Mouse (Mus musculus): ENCODE results near the gene Mydgf.

Gene Mydgf

DNA sequence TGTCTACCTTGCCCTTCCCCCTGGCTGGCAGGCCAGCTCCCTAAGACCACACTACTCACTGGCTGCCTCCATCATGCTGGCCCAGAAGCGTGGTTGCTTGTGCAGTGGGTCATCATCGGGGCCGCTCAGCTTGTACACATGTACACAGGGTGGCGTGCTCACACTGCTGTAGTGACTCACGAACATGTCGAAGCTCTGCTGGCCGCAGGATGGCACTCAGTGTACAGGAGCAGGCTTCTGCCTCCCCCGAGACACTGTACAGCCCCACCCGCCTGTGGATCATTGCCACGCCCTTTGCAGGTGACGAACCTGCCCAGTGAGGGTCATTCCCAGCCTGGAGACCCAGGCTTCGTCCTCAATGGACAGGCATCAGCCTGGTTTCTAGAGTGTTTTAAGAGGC is 10.6 kb upstream of the Mydgf start:
- ATAC-seq (ENCODE audit: low TSS enrichment) = no peak

DNA sequence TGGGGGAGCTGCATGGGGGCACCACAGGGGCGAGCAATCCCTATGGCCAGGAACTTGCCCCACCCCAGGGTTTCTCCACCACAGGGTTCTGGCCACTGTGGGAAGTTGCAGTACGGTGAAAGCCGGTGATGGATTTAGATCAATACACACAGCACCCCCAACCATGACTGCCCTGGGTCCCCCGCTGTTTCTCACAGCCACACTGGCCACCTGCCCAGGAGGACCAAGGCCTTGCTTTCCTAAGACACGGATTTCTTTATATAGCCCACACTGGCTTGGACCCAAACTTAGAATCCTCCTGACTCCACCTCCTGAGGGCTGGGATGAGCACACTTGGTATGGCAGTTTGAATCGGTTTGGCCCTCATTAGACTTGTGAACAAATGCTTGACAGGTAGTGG is 7.5 kb upstream of the Mydgf start:
- ATAC-seq (ENCODE audit: low TSS enrichment) = no peak

DNA sequence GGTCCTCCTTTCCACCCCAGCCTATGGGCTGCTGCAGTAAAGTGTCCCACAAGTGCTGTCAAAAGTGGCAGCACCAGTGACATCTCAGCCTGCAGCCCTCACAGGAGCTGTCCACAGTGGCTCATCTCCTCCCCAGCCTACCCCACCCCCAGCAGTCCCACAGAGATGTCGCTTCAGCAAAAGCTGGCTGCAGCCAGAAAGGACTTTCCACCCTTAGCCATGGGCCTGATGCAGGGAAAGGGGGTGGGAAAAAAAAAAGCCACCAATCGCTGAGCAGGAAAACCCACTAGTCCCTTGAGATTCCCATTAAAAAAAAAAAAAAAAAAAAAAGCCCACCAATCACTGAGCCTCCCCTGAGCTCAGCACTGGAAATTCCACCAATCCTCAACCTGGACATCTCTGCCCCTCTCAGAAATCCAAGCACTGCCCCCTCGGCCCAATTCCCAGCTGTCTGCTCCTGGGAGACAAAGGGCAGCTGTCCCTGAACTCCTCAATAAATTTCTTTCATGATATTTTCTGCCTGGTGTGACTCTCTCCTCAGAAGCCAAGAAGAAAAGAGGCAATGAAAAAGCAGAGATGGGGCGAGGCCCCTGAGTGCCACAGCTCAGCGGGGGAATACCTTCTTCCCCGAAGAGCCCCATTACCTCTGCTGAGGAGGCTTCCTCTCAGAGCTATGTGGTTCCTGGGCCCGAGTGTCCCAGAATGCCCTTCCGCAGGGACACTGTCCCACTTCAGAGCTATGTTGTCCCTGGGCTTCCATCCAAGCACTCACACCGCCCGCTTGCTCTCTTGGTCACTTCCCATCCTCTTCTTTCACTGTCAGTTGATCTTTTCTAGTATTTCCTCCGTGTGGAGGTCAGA is 1.8 kb upstream of the Mydgf start:
- no peak for ATAC-seq (ENCODE audit: low TSS enrichment)

DNA sequence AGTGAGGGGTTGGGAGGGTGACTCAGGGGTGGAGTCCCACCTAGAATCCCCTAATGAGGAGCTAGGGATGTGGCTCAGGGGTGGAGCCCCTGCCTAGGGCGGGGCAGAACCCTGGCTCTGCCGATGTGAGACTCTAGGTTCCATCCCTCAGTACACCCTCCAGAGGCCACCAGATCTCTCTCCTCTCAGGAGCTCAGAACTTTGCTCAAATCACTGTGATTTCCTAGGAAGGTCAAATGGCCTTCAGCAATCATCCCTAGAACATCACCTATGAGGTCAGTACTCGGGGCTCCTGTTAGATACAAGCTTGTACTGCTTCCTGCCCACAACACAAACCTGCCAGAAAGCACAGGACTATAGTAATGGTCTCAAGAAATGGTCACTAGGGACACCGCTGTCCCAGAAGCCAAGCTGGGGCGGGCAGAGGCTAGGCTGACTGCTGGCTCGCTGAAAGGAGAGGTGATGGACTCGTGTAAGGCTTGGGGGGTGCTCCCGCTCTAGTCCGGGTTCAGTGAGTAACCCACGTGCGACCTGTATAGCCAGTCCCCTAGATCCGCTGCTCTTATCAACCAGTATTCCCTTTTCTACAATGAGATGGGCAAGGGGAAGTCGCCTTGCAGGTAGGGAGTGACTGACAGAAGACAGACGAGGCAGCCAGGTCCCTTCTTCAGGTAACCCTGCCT is 604 bp downstream of the Mydgf start:
- ATAC-seq (ENCODE audit: low TSS enrichment) = peak; percentile 10; the same call in 1 of the 2 replicates

- ATAC-seq (ENCODE audit: low TSS enrichment) = no peak
Observed at GRCm38 (mm10) chr17:56175416-56175815, 8.3 kb downstream of the Mydgf start.

- ATAC-seq (ENCODE audit: low TSS enrichment) = no peak
Observed at GRCm38 (mm10) chr17:56173401-56174046, 10.2 kb downstream of the Mydgf start.

- no peak for ATAC-seq (ENCODE audit: low TSS enrichment)
Observed at GRCm38 (mm10) chr17:56171881-56172280, 11.8 kb downstream of the Mydgf start.

GRCm38 (mm10) chr17:56171456-56171855 is 12.3 kb downstream of the Mydgf start:
- ATAC-seq (ENCODE audit: low TSS enrichment) = no peak

GRCm38 (mm10) chr17:56170636-56171035 is 13.1 kb downstream of the Mydgf start:
- ATAC-seq (ENCODE audit: low TSS enrichment) = no peak

DNA sequence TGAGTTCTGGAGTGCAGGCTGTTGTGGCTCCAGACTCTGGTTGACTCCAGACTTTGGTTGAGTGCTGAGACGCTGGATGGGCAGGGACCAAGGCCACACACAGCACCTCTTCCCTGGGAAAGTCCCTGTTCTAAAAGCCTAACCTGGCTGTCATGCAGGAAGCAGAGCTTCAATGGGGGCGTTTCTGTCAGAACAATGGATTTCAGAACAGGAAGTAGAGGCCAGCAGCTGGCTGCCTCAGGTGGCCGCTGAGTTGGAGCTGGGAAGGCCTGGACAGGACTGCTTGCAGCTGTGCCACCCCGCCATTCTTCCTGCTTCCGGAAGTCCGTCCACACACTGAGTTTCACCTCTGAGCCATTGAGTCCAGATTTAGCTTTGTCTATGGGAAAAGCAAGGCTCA is 13.9 kb downstream of the Mydgf start:
- ATAC-seq (ENCODE audit: low TSS enrichment) = no peak

- ATAC-seq (ENCODE audit: low TSS enrichment) = no peak
Observed at GRCm38 (mm10) chr17:56165671-56166070, 18.0 kb downstream of the Mydgf start.

- no peak for ATAC-seq (ENCODE audit: low TSS enrichment)
Observed at GRCm38 (mm10) chr17:56164510-56164909, 19.2 kb downstream of the Mydgf start.

DNA sequence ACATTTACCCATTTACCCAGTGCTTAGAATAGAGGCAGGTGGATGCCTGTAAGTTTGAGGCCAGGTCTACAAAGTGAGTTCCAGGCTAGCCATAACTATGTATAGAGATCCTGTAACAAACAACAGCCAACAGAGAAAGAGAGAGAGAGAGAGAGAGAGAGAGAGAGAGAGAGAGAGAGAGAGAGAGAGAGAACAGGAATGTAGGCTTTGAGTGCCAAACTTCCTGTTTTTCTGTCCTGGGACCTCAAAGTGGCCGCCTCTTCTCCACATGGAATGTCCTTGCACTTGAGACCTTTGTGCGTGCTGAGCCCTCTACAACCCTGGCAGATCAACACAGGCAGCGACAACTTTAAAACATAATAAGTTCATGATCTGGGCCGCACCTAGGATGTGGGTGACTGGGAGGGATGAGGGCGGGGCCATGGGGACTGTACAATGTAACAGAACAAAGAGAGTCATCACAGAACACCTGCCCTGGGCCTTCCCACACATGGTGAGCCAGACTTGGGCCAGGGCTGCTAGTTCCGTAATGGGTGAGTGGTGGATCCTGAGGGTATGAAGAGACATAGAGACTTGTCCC is 20.1 kb downstream of the Mydgf start:
- no peak for ATAC-seq (ENCODE audit: low TSS enrichment)

GRCm38 (mm10) chr17:56162231-56162774 is 21.4 kb downstream of the Mydgf start, which contains the start of gene Tnfaip8l1:
Gene Tnfaip8l1 (plus strand): TSS chr17:56162477.
- peak; percentile 92 for ATAC-seq (ENCODE audit: low TSS enrichment)

DNA sequence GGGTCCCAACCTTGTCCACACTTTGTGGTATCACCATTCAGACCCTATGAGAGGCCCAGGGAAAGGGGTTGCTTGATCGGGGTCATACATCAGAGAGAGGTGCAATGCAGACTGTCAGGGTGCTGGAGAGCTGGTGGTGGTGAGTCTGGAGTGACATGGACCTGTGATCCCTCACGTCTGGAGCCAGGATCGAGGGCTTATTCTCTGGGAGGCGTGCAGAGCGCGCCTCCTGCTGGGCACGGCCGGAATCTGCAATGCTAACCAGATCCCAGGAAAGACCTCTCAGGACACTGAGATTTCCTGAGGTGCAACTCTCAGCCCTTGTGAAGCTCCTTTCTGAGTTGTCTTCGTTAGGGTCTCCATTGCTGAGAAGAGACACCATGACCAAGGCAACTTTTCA is 24.0 kb downstream of the Mydgf start:
- ATAC-seq (ENCODE audit: low TSS enrichment) = 0 out of 2 replicates have a peak, but pooled peaks have one; percentile 31

DNA sequence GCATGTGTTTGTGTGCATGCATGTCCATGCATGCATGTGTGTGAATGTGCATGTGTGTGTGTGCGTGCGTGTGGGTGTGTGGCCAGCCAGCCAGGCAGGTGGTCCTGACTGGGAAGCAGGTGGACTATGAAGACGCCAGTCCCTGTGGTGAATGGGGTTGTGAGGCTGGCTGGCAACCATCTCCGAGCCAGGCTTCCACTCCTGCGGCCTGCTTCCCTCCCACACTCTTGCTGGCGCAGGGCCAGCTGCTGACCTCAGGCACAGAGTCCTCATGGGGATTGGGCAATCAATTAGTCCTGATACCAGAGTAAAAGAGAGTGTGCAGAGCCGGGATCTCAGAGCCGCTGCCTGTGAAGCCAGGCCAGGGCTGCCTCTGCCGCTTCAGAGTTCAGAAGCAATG is 30.1 kb downstream of the Mydgf start:
- ATAC-seq (ENCODE audit: low TSS enrichment) = no peak

DNA sequence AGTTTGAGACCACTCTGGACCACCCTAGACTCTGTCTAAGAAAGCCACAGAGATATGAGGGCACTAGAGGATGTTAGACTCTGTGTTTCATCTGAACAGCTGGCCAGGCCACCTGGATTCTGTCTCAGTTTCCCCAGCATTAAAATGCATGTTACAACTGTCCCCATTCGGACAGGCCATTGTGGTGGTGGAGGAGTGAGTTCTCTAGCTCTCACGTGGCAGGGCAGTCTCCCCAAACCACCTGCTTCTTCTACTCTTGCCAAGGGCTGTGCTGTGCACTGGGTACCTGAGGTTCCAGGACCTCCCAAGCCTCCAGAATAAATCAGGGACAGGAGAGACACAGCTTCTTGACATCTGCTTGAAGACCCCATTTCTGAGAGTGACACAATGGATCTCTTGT is 33.8 kb downstream of the Mydgf start:
- no peak for ATAC-seq (ENCODE audit: low TSS enrichment)

- 0 out of 2 replicates have a peak, but pooled peaks have one; percentile 29 for ATAC-seq (ENCODE audit: low TSS enrichment)
Observed at GRCm38 (mm10) chr17:56148790-56149618, 34.7 kb downstream of the Mydgf start.

DNA sequence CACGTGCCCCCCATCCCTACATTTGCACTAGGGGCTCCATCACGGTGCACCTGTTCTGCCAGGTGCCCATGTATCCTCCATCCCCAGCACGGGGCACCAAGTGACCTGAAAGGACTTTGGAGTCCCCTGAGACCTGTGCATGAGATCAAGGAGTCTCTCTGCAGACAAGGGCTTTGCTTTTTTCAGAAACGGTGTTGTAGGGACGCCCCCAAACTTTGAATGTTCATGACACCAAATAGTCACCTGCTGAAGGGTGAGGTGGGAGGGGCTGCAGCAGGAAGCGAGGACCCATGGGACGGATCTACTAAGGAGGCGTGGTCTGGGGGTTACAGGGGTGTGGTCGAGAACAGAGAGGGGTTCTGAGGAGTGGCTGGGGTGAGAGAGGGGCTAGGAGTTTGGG is 35.4 kb downstream of the Mydgf start:
- no peak for ATAC-seq (ENCODE audit: low TSS enrichment)

DNA sequence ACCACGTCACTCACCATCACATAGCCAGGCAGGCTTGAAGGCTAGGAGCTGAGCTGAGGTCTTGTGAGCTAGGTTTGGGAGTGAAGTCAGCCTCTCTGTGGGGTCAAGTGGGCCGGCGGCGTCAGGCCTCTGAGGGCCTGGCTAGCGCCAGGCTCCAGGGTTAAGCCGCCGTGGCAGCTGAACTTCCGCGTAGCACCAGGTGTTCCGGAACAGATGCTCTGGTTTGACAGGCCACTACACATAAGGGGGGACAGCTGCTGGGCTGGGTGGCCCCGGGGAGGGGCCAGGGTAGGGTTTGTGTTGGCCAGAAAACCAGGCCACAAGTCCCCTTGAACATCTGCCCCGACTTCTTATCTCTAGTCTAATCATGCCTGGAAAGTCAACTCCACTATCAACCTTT is 36.3 kb downstream of the Mydgf start:
- no peak for ATAC-seq (ENCODE audit: low TSS enrichment)

DNA sequence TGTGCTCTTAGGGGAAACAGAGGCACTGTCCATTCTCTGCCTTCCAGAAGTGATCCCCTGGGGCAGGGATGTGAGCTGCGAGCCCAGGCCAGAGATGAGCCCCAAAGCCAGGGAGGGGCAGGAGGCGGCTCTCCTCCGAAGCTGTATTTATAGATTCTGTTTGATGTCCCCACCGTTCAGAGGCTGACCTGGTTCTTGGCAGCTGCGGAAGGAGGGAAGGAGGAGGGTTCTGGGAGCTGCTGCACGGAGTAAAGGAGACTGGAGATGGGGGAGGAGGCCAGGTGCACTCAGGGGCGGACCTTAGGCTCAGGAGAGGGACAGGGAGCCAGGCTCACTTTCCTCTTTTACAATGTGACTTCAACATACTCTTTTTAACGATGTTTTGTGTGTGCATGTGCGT is 37.6 kb downstream of the Mydgf start:
- ATAC-seq (ENCODE audit: low TSS enrichment) = no peak

Measured in frontal cortex, adult (tissue).